Mouse (Mus musculus) heart, embryonic 14.5 days (tissue): ENCODE data around the gene Twnk. TPM values are rescaled to one million over a fixed set of nuclear protein-coding genes. Genes with fewer than 3 reads are reported as not detected.

Experiments
- ATAC-seq: fragments of 200-750 bp; cut with Nextera tagmentation; 2 replicates; pipeline ENCODE4 v1.8.0; 2017; ENCODE audit warnings: low read depth, moderate TSS enrichment; ENCODE audit not compliant: insufficient number of reproducible peaks, insufficient read depth, low FRiP score
- H3K27ac ChIP-seq, 2 experiments: fragments of 200-500 bp in 1 of 2; fragments of 300-500 bp in 1 of 2; sonication (generic) in 1 of 2; replicated peaks in 1 of 2; 2 replicates each; pipeline ENCODE4 v1.5.1; 2012 to 2014; ENCODE audit warnings: low read depth in 2 of 2, low read length in 2 of 2, control low read depth in 1 of 2, mild to moderate bottlenecking in 1 of 2, mixed read lengths in 1 of 2; ENCODE audit not compliant: control insufficient read depth in 1 of 2, insufficient read depth in 1 of 2
- H3K27me3 ChIP-seq: fragments of 300-500 bp; sonication (generic); 2 replicates; pipeline ENCODE4 v1.6.1; 2014; ENCODE audit warnings: mild to moderate bottlenecking, low read length, control low read depth; ENCODE audit not compliant: control insufficient read depth, insufficient read depth
- H3K36me3 ChIP-seq: fragments of 300-500 bp; sonication (generic); 2 replicates; pipeline ENCODE4 v1.6.1; 2014; ENCODE audit warnings: mild to moderate bottlenecking, control low read depth, low read length, mixed read lengths; ENCODE audit not compliant: control insufficient read depth, insufficient read depth
- H3K4me1 ChIP-seq, 2 experiments: fragments of 200-500 bp in 1 of 2; fragments of 300-500 bp in 1 of 2; sonication (generic) in 1 of 2; 2 replicates each; pipeline ENCODE4 v1.6.1; 2012 to 2014; ENCODE audit warnings: low read length in 2 of 2, control low read depth in 1 of 2, mixed read lengths in 1 of 2; ENCODE audit not compliant: control insufficient read depth in 2 of 2, insufficient read depth in 2 of 2
- H3K4me2 ChIP-seq: fragments of 300-500 bp; sonication (generic); 2 replicates; pipeline ENCODE4 v1.6.1; 2014; ENCODE audit warnings: mild to moderate bottlenecking, low read length
- H3K4me3 ChIP-seq, 2 experiments: fragments of 200-500 bp in 1 of 2; fragments of 300-500 bp in 1 of 2; sonication (generic) in 1 of 2; 2 replicates each; pipeline ENCODE4 v1.5.1; 2012 to 2014; ENCODE audit warnings: low read length in 2 of 2, mild to moderate bottlenecking in 2 of 2, control low read depth in 1 of 2, low read depth in 1 of 2, moderate library complexity in 1 of 2; ENCODE audit not compliant: control insufficient read depth in 1 of 2, insufficient read depth in 1 of 2
- H3K9ac ChIP-seq: fragments of 300-500 bp; sonication (generic); 2 replicates; pipeline ENCODE4 v1.6.1; 2014; ENCODE audit warnings: mild to moderate bottlenecking, low read length
- H3K9me3 ChIP-seq: fragments of 300-500 bp; sonication (generic); 2 replicates; pipeline ENCODE4 v1.6.1; 2016; ENCODE audit warnings: low read length, control low read depth; ENCODE audit not compliant: control insufficient read depth
- WGBS: fragments of 180-500 bp; shearing (Covaris S2); extraction: QIAGEN DNeasy Blood & Tissue Kit; methylation state at CpG from one replicate; pipeline ENCODE4 v1.1.7; 2014; 5-methylcytosine and 5-hydroxymethylcytosine counted together
- polyA plus RNA-seq: library from polyadenylated mRNA; unstranded; fragments of >200 nt; fragmentation: Nextera tagmentation; extraction: Ambion mirVana; gene quantifications from 2 replicates; pipeline ENCODE4 v1.2.1, GENCODE M21; 2014

The Twnk gene
- 14.2 and 14.6 TPM in 2 replicates for polyA plus RNA-seq

DNA sequence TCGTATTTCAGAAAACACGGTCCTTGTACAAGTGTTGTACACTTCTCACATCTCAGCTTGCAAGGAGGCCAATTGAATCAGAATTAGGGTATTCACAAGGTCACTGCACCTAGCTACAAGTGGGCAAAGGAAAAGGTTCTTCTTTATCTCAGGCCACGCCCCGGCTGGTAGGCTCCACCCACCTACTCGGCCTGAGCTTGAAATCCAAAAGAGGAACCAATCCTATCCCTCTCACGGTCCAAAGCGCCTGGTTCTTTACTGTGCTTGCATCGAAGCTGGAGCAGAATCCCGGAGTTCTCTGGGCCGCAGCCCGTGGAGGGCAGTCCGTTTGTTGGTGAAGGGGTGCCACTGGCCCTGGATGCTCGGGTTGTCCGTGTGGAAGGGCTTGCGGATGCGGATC lies at the start of gene Twnk:
Gene Twnk (plus strand): TSS at position 220 of the 400 bp plus-strand sequence.
- WGBS, result 8% methylated on average over 16 of the region's 16 CpGs
- H3K9me3 ChIP-seq, result no peaks in the 10 kb centered on the region
- ATAC-seq, result no peak
- peaks cover 10 to 19% of the 10 kb centered on the region in 2 experiments for H3K4me1 ChIP-seq
- peak within 1 kb of the TSS; percentile 73 to 76 for H3K27ac ChIP-seq
- H3K27me3 ChIP-seq, result no peaks in the 10 kb centered on the region
- H3K36me3 ChIP-seq, result peaks cover 49% of the 10 kb centered on the region
- H3K9ac ChIP-seq, result peak within 1 kb of the TSS; percentile 79
- H3K4me2 ChIP-seq, result peak within 1 kb of the TSS; percentile 72
- H3K4me3 ChIP-seq, result peak within 1 kb of the TSS; percentile 95 to 100

DNA sequence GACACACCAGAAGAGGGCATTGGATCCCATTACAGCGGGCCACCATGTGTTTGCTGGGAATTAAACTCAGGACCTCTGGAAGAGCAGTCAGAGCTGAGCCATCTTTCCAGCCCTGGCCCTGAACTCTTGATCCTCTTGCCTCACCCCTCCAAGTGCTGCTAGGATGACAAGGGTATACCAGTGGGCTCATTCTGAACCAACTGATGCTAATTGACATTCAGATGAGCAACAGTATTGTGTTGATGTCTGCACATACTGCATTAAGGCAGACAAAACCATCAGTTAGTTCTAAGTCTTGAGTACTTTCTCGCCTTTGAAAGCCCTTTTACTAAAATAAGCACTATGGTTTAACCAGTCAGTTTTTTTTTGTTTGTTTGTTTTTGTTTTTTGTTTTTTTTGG lies 45.8 kb upstream of the Twnk start:
- Histone ChIP-seq H3K4me3 (no peak overlapping the region), H3K4me2 (no peak overlapping the region), H3K27me3 (no peaks in the 10 kb centered on the region), H3K9ac (no peak overlapping the region), H3K27ac (no peak overlapping the region), H3K4me1 (no peaks in the 10 kb centered on the region), H3K36me3 (peaks cover 96% of the 10 kb centered on the region), H3K9me3 (no peaks in the 10 kb centered on the region)
- ATAC-seq, result no peak
- WGBS, result 94% methylated on average over 2 of the region's 2 CpGs

DNA sequence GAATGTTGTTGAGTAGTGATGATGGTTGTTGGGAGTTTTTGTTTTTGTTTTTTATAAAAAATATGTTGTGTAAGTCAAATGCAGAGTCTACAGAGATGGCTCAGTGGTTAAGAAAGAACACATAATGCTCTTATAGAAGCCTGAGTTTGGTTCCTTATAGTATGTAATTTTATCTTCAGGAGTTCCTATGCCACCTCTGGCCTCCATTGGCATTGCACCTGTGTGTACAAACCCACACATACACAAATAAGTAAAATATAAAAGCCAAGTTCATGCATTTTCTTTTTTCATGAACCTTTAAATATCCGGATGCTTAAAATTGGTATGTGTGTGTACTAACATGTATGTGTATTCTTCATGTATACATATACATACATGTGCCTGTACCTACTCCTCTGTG lies 39.5 kb upstream of the Twnk start:
- no peak for ATAC-seq
- Histone ChIP-seq H3K9ac (no peak overlapping the region), H3K36me3 (peaks cover 97% of the 10 kb centered on the region), H3K4me1 (no peaks in the 10 kb centered on the region), H3K4me2 (no peak overlapping the region), H3K4me3 (no peak overlapping the region), H3K9me3 (no peaks in the 10 kb centered on the region), H3K27me3 (no peaks in the 10 kb centered on the region), H3K27ac (no peak overlapping the region)
- whole genome bisulfite sequencing, result 97% methylated on average over 1 of the region's 1 CpGs

DNA sequence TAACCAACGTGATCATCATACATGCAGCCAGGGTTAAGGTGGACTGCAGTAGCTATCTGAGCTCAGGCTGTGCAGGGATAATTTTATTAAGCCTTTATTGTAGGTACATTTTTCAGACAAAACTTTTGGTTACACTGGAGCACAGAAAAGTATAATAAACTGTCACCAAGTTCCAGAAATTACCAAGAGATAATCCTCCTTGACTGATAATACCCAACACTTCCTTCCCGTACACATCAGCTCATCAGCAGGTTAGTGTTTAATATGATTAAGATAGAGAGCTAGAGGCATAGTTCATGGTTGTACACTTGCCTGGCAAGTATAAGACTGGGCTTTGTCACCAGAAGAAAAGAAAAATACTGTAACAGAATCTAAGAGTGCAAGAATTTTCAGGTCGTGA lies 37.1 kb upstream of the Twnk start:
- WGBS, result 84% methylated on average over 3 of the region's 3 CpGs
- peaks cover 97% of the 10 kb centered on the region for H3K36me3 ChIP-seq
- H3K4me3 ChIP-seq, result no peak overlapping the region
- H3K27me3 ChIP-seq, result no peaks in the 10 kb centered on the region
- H3K9ac ChIP-seq, result no peak overlapping the region
- H3K4me1 ChIP-seq, result no peaks in the 10 kb centered on the region
- no peak overlapping the region for H3K27ac ChIP-seq
- no peaks in the 10 kb centered on the region for H3K9me3 ChIP-seq
- no peak overlapping the region for H3K4me2 ChIP-seq
- ATAC-seq, result no peak

DNA sequence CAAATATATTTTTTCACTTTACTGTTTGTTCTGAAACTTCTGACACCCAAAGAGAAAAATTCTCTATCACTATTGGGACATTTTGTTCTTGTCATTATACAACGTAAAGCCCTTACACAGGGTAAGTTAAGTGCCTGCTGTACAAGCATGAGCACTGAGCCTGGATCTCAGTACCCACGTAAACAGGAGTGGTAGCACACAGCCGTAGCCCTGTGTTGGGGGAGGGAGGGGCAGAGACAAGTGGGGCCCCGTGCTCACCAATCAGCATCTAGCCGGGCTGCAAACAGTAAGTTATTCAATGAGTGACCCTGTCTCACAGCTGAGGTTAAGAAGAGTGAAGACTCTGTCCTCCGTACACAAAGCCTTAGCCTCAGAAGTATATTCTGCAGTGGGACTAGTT lies 28.8 kb upstream of the Twnk start:
- peaks cover 100% of the 10 kb centered on the region for H3K36me3 ChIP-seq
- no peak for ATAC-seq
- no peak overlapping the region for H3K9ac ChIP-seq
- H3K27me3 ChIP-seq, result no peaks in the 10 kb centered on the region
- no peaks in the 10 kb centered on the region for H3K9me3 ChIP-seq
- WGBS, result 83% methylated on average over 6 of the region's 6 CpGs
- H3K4me2 ChIP-seq, result no peak overlapping the region
- no peak overlapping the region for H3K4me3 ChIP-seq
- H3K4me1 ChIP-seq, result no peaks in the 10 kb centered on the region
- H3K27ac ChIP-seq, result no peak overlapping the region

DNA sequence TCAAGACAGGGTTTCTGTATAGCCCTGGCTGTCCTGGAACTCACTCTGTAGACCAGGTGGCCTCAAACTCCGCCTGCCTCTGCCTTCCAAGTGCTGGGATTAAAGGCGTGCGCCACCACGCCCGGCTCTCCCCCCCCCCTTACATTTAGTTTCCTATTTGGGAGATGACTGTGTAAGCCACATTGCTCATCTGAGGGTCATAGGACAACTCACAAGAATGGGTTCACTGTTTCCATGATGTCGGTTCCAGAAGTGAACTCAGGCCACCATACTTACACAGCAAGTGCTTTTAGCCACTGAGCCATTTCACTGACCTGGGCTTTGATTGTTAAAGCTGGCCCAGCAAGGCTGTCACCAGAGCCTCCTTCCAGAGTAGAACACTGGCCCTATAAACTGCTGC lies 28.3 kb upstream of the Twnk start:
- no peak for ATAC-seq
- 83% methylated on average over 6 of the region's 6 CpGs for WGBS
- no peak overlapping the region for H3K9ac ChIP-seq
- no peak overlapping the region for H3K27ac ChIP-seq
- H3K4me2 ChIP-seq, result no peak overlapping the region
- H3K27me3 ChIP-seq, result no peaks in the 10 kb centered on the region
- no peaks in the 10 kb centered on the region for H3K9me3 ChIP-seq
- H3K4me3 ChIP-seq, result no peak overlapping the region
- no peaks in the 10 kb centered on the region for H3K4me1 ChIP-seq
- H3K36me3 ChIP-seq, result peaks cover 100% of the 10 kb centered on the region

DNA sequence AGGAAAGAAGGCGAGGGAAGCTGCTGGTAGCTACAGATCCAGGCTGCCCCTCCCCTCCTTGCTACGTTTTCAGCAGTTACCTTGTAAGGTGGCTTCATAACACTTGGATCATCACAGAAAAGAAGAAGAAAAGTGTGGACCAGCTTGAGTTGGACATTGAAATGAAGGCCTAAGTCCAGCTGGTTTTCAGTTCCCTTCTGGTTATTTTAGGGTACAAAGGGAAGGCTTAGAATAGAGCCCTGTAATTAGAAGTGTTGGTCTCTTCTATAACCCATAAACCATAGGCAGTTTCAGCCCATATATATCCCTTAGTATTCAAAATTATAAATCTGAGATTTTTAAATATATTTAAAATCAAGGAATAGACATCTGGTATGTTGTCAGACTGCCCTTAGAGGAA lies 24.7 kb upstream of the Twnk start:
- H3K27me3 ChIP-seq, result no peaks in the 10 kb centered on the region
- H3K9me3 ChIP-seq, result no peaks in the 10 kb centered on the region
- H3K9ac ChIP-seq, result no peak overlapping the region
- no peak overlapping the region for H3K4me3 ChIP-seq
- ATAC-seq, result no peak
- no peak overlapping the region for H3K4me2 ChIP-seq
- H3K36me3 ChIP-seq, result peaks cover 79% of the 10 kb centered on the region
- H3K27ac ChIP-seq, result no peak overlapping the region
- 74% methylated on average over 2 of the region's 2 CpGs for whole genome bisulfite sequencing
- 0 out of 4 replicates have a peak, but pooled peaks cover 0 to 3% of the 10 kb centered on the region in 2 experiments for H3K4me1 ChIP-seq

DNA sequence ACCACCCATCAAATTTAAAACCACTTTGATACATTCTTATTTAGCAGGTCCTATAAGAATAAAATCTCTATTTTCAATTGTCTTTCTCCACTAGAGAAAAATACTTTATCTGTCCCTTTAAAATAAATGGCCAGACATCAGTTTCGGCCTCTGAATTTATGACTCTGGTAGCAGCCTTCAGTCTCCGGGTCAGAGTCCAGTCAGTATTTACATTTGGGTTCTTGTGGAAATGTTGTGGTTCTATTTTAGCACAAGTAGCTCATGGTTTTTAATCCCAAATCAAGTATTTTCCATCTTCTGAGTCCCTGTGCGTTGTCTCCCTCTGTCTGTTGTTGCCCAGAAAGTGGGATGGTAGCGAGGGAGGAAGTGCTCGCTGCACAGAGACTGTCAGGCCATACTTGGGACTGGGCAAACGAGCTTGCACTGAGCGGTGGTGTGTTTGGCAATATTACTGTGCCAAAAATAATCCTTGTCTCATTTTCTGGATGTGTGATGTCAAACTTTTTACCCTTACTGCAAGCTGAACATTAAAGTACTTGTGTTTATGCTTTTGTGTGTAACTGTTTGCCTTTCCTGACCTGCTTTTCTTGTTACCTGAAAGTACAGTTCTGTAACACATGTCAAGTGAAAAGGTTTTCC lies 22.9 kb upstream of the Twnk start:
- Histone ChIP-seq H3K27ac (no peak overlapping the region), H3K9ac (no peak overlapping the region), H3K27me3 (no peaks in the 10 kb centered on the region), H3K4me2 (no peak overlapping the region), H3K4me3 (no peak overlapping the region), H3K36me3 (peaks cover 61% of the 10 kb centered on the region), H3K4me1 (0 out of 4 replicates have a peak, but pooled peaks cover 0 to 3% of the 10 kb centered on the region in 2 experiments), H3K9me3 (no peaks in the 10 kb centered on the region)
- ATAC-seq, result no peak
- WGBS, result 75% methylated on average over 7 of the region's 7 CpGs
